ENCODE assay signal across 8 mouse cellular contexts in the genomic region with DNA sequence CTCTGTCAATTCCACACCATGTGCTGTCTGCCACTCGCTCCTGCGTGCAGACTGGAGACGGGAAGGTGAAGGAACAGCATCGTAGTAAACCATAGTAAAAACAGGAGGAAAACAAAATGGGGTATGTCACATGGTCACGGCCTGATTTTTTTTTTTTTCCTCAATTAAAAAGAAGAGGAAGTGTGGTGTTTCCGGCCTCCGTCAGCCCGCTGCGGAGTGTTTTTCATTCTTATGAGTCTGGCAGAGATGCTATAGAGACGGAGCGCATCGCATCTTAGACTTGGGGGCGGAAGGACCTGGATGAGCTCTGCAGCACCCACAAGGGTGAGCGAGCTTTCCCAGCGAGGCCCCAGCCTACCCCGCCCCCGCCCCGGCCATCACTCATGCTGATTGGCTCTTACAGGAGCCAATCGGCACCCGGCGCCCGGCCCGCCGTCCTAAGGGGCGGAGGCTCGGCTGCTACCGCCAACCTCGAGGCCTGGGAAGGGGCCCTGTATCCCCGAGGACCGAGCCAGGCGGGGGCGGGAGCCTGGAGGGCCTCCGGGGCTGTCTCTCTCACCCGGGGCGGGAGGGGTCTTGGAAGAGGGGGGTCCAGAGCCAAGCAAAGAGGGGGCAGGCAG. TPM values are rescaled to one million over a fixed set of nuclear protein-coding genes. Genes with fewer than 3 reads are reported as not detected.
DNase-seq lines count a peak whose midpoint lies in the region; ATAC-seq and TF ChIP-seq lines count a peak whose summit lies in the region.

No protein-coding gene starts in this region.

- intact Hi-C loops in left cerebral cortex, postnatal 10 days (cut with DNase I) = loop anchor here (10.0 kb wide), 1 partner anchor 688 kb away; no protein-coding TSS in a partner anchor

- peaks cover 9% of the 10 kb centered on the region; the same call in 1 of the 2 replicates for H3K4me1 ChIP-seq in cortical plate, adult 2 months (ENCODE audit: control insufficient read depth, insufficient read depth, low read length)

- peak; percentile 95 for ATAC-seq in megakaryocyte progenitor cell, adult 5-6 weeks (replicated peaks; ENCODE audit: poor library complexity)

- no peak for TF ChIP-seq CTCF in cortical plate, adult 2 months (IDR thresholded peaks at IDR 0.05; ENCODE audit: extremely low read depth, insufficient read depth, low read length)

- peak; percentile 72 for TF ChIP-seq POLR2A in cortical plate, adult 2 months (IDR thresholded peaks at IDR 0.05; ENCODE audit: extremely low read depth, insufficient read depth, low read length)

- peak; percentile 93 to 97 for DNase-seq in adrenal gland, adult (ENCODE audit: inconsistent age in 2 of 2, low spot score in 1 of 2)
- DNase-seq in gastrocnemius, adult 8-10 months (ENCODE audit: low spot score in 2 of 2) = peak; percentile 83 to 87
- DNase-seq in induced T-regulatory cell, adult 2 months (ENCODE audit: low read depth) = peak; percentile 85
- peak; percentile 84 to 93 for DNase-seq in left cerebral cortex, postnatal 10 days (ENCODE audit: extremely low spot score in 1 of 2, low spot score in 2 of 2)
- peak; percentile 93 for DNase-seq in right cerebral cortex, postnatal 10 days (ENCODE audit: low spot score in 2 of 2)
- DNase-seq in urinary bladder, postnatal 14 days (ENCODE audit: low spot score) = peak; percentile 88

- H3K4me3 ChIP-seq in cortical plate, adult 2 months (ENCODE audit: insufficient read depth, low read length) = peak overlapping the region; percentile 58

- H3K27ac ChIP-seq in cortical plate, adult 2 months (ENCODE audit: insufficient read depth, low read length) = peak overlapping the region; percentile 89

RNA-seq across cellular contexts. Expression of a gene that starts 8.1 kb away (rescaled TPM):
- polyA plus RNA-seq in cortical plate, adult 2 months (2012; rRNA removed) = 6.1 and 6.3 TPM in 2 replicates
- 10 to 100 TPM; 23.3 to 46.6 (median 44.6) TPM for total RNA-seq in gastrocnemius, adult 8-10 months (2022)
- total RNA-seq in left cerebral cortex, postnatal 10 days (2021) = 10 to 100 TPM; 21.6 to 22.9 TPM
- total RNA-seq in megakaryocyte progenitor cell, adult 5-6 weeks (2015) = not detected in 2 replicates
- total RNA-seq in megakaryocyte progenitor cell, adult 5-6 weeks (2017) = not detected in 2 replicates

RNA-seq across cellular contexts. Expression of a gene that starts 33.1 kb away (rescaled TPM):
- polyA plus RNA-seq in cortical plate, adult 2 months (2012; rRNA removed) = 6.7 and 7.3 TPM in 2 replicates
- 1 to 10 TPM; 7.6 to 8.7 (median 8.0) TPM for total RNA-seq in gastrocnemius, adult 8-10 months (2022)
- 1 to 10 TPM; 4.9 to 5.1 TPM for total RNA-seq in left cerebral cortex, postnatal 10 days (2021)
- total RNA-seq in megakaryocyte progenitor cell, adult 5-6 weeks (2015) = 11.6 and 12.1 TPM in 2 replicates
- total RNA-seq in megakaryocyte progenitor cell, adult 5-6 weeks (2017) = 14.1 and 16.0 TPM in 2 replicates

RNA-seq across cellular contexts. Expression of a gene that starts 50.2 kb away (rescaled TPM):
- not detected in 2 replicates for polyA plus RNA-seq in cortical plate, adult 2 months (2012; rRNA removed)
- not detected for total RNA-seq in gastrocnemius, adult 8-10 months (2022)
- not detected for total RNA-seq in left cerebral cortex, postnatal 10 days (2021)
- not detected in 2 replicates for total RNA-seq in megakaryocyte progenitor cell, adult 5-6 weeks (2015)
- not detected in 2 replicates for total RNA-seq in megakaryocyte progenitor cell, adult 5-6 weeks (2017)

Comparison
In these comparisons a context has a peak if more than half of its experiments do, and no peak if none do; other contexts are left out.
1. Peak in every context shown above with its lines: DNase-seq, ATAC-seq, H3K4me3 ChIP-seq and H3K27ac ChIP-seq.
2. RNA of a gene that starts 8.1 kb away (total RNA-seq): 23.3 to 46.6 TPM in gastrocnemius, adult 8-10 months and 21.6 to 22.9 TPM in left cerebral cortex, postnatal 10 days; not detected in megakaryocyte progenitor cell, adult 5-6 weeks; every median in the first group is over 10 times any median in the second.